Mouse (Mus musculus) CH12.LX (cell line): ENCODE results near the gene Hist1h2ab. TPM values are rescaled to one million over a fixed set of nuclear protein-coding genes. Genes with fewer than 3 reads are reported as not detected.

Experiments
- DNase-seq: peaks from one replicate; pipeline ENCODE4 v3.0.0-alpha.2; 2013; ENCODE audit errors: extremely low read depth
- H3K27ac ChIP-seq: 2 replicates; pipeline ENCODE4 v1.5.1; 2012; ENCODE audit warnings: low read depth, mild to moderate bottlenecking, control low read depth, moderate library complexity; ENCODE audit not compliant: insufficient read depth
- H3K27me3 ChIP-seq: replicated peaks from 2 replicates; pipeline ENCODE3; 2012; ENCODE audit warnings: inconsistent platforms
- H3K36me3 ChIP-seq, 2 experiments: replicated peaks in 1 of 2; 2 replicates each; pipeline versions ENCODE3 to v1.6.1; 2012; ENCODE audit warnings: inconsistent platforms in 1 of 2, low read length in 1 of 2, mild to moderate bottlenecking in 1 of 2, mixed read lengths in 1 of 2, moderate library complexity in 1 of 2; ENCODE audit not compliant: control insufficient read depth in 1 of 2, insufficient read depth in 1 of 2
- H3K4me1 ChIP-seq, 2 experiments: 2 replicates each; pipeline ENCODE4 v1.6.1; 2012; ENCODE audit warnings: inconsistent platforms in 1 of 2, moderate library complexity in 1 of 2; ENCODE audit not compliant: insufficient read depth in 2 of 2, control insufficient read depth in 1 of 2
- H3K4me2 ChIP-seq: 2 replicates; pipeline ENCODE4 v1.6.1; 2012; ENCODE audit warnings: low read depth, mild to moderate bottlenecking, control low read depth; ENCODE audit not compliant: poor library complexity, insufficient read depth, severe bottlenecking
- H3K4me3 ChIP-seq, 3 experiments: fragments of 150-350 bp in 1 of 3; sonication (generic) in 1 of 3; replicated peaks in 1 of 3; 2 replicates each; pipeline versions ENCODE3 to v1.5.1; 2011 to 2012; ENCODE audit warnings: low read depth in 2 of 3, low read length in 2 of 3, mild to moderate bottlenecking in 2 of 3, moderate library complexity in 2 of 3, control low read depth in 1 of 3, improper control_type of control experiment in 1 of 3, inconsistent platforms in 1 of 3, mixed read lengths in 1 of 3; ENCODE audit not compliant: poor library complexity in 1 of 3
- H3K79me2 ChIP-seq: replicated peaks from 2 replicates; pipeline ENCODE4 v1.6.1; 2012; ENCODE audit warnings: mild to moderate bottlenecking, moderate library complexity; ENCODE audit not compliant: control insufficient read depth, poor library complexity, insufficient read depth, severe bottlenecking; ENCODE audit errors: extremely low read depth
- H3K9ac ChIP-seq: 2 replicates; pipeline ENCODE4 v1.6.1; 2012; ENCODE audit warnings: low read depth, mild to moderate bottlenecking, control low read depth, moderate library complexity; ENCODE audit not compliant: insufficient read depth
- H3K9me3 ChIP-seq: replicated peaks from 2 replicates; pipeline ENCODE3; 2012; ENCODE audit warnings: low read length, inconsistent platforms, mixed read lengths
- BHLHE40 ChIP-seq: IDR thresholded peaks from 2 replicates; pipeline ENCODE4 v1.6.1; 2011; ENCODE audit warnings: mild to moderate bottlenecking, low read depth, low read length, improper control_type of control experiment
- CHD1 ChIP-seq: IDR thresholded peaks from 2 replicates; pipeline ENCODE4 v1.6.1; 2012; ENCODE audit warnings: low read depth, low read length, improper control_type of control experiment, inconsistent platforms
- CHD2 ChIP-seq: IDR thresholded peaks from 2 replicates; pipeline ENCODE4 v1.6.1; 2011; ENCODE audit warnings: low read length, improper control_type of control experiment
- CTCF ChIP-seq, 2 experiments: IDR thresholded peaks in 1 of 2; conservative IDR thresholded peaks in 1 of 2; 2 replicates each; pipeline ENCODE4 v1.5.1; 2011 to 2012; ENCODE audit warnings: low read depth in 2 of 2, low read length in 2 of 2, improper control_type of control experiment in 1 of 2, inconsistent platforms in 1 of 2, mild to moderate bottlenecking in 1 of 2, moderate library complexity in 1 of 2
- E2F4 ChIP-seq: IDR thresholded peaks from 2 replicates; pipeline ENCODE4 v1.6.1; 2011; ENCODE audit warnings: low read depth, low read length, improper control_type of control experiment; ENCODE audit not compliant: insufficient replicate concordance
- ELF1 ChIP-seq: IDR thresholded peaks from 2 replicates; pipeline ENCODE4 v1.6.1; 2014; ENCODE audit warnings: low read depth, mild to moderate bottlenecking, inconsistent platforms, low read length, improper control_type of control experiment
- EP300 ChIP-seq: IDR thresholded peaks from 2 replicates; pipeline ENCODE4 v1.6.1; 2011; ENCODE audit warnings: low read length, improper control_type of control experiment
- ETS1 ChIP-seq: conservative IDR thresholded peaks from 2 replicates; pipeline ENCODE4 v1.6.1; 2012; ENCODE audit warnings: low read depth, mild to moderate bottlenecking, inconsistent platforms, low read length, improper control_type of control experiment, moderate library complexity
- GABPA ChIP-seq: IDR thresholded peaks from 2 replicates; pipeline ENCODE4 v1.6.1; 2012; ENCODE audit warnings: low read depth, low read length, improper control_type of control experiment, inconsistent platforms; ENCODE audit not compliant: insufficient replicate concordance
- HCFC1 ChIP-seq: IDR thresholded peaks from 2 replicates; pipeline ENCODE4 v1.6.1; 2012; ENCODE audit warnings: low read depth, mild to moderate bottlenecking, inconsistent platforms, low read length, improper control_type of control experiment
- IRF4 ChIP-seq: IDR thresholded peaks from 2 replicates; pipeline ENCODE4 v1.6.1; 2014; ENCODE audit warnings: low read depth, mild to moderate bottlenecking, inconsistent platforms, low read length, improper control_type of control experiment
- JUN ChIP-seq: IDR thresholded peaks from 2 replicates; pipeline ENCODE4 v1.6.1; 2011; ENCODE audit warnings: low read depth, mild to moderate bottlenecking, low read length, improper control_type of control experiment, moderate library complexity; ENCODE audit not compliant: insufficient read depth
- JUND ChIP-seq: conservative IDR thresholded peaks from 2 replicates; pipeline ENCODE4 v1.6.1; 2011; ENCODE audit warnings: low read depth, low read length, improper control_type of control experiment
- KAT2A ChIP-seq: IDR thresholded peaks from 2 replicates; pipeline ENCODE4 v1.6.1; 2012; ENCODE audit warnings: low read length, improper control_type of control experiment, inconsistent platforms; ENCODE audit not compliant: insufficient replicate concordance
- MAFK ChIP-seq: IDR thresholded peaks from 2 replicates; pipeline ENCODE4 v1.6.1; 2011; ENCODE audit warnings: low read length, improper control_type of control experiment; ENCODE audit not compliant: insufficient replicate concordance
- MAX ChIP-seq: IDR thresholded peaks from 2 replicates; pipeline ENCODE4 v1.6.1; 2011; ENCODE audit warnings: low read length, improper control_type of control experiment
- MAZ ChIP-seq: IDR thresholded peaks from 2 replicates; pipeline ENCODE4 v1.6.1; 2012; ENCODE audit warnings: low read depth, mild to moderate bottlenecking, inconsistent platforms, low read length, improper control_type of control experiment, moderate library complexity
- MEF2A ChIP-seq: IDR thresholded peaks from 2 replicates; pipeline ENCODE4 v1.6.1; 2014; ENCODE audit warnings: low read depth, mild to moderate bottlenecking, inconsistent platforms, low read length, improper control_type of control experiment, borderline replicate concordance
- MXI1 ChIP-seq: IDR thresholded peaks from 2 replicates; pipeline ENCODE4 v1.6.1; 2011; ENCODE audit warnings: mild to moderate bottlenecking, low read depth, low read length, improper control_type of control experiment
- MYC ChIP-seq: IDR thresholded peaks from 2 replicates; pipeline ENCODE4 v1.6.1; 2011; ENCODE audit warnings: low read depth, mild to moderate bottlenecking, improper control_type of control experiment, low read length
- NELFE ChIP-seq: IDR thresholded peaks from 2 replicates; pipeline ENCODE4 v1.6.1; 2011; ENCODE audit warnings: low read depth, low read length, improper control_type of control experiment
- NRF1 ChIP-seq: IDR thresholded peaks from 2 replicates; pipeline ENCODE4 v1.6.1; 2014; ENCODE audit warnings: low read depth, mild to moderate bottlenecking, inconsistent platforms, low read length, improper control_type of control experiment, moderate library complexity
- PAX5 ChIP-seq: IDR thresholded peaks from 2 replicates; pipeline ENCODE4 v1.6.1; 2012; ENCODE audit warnings: low read length, inconsistent platforms, mixed read lengths
- POLR2A ChIP-seq: IDR thresholded peaks from 2 replicates; pipeline ENCODE4 v1.6.1; 2011; ENCODE audit warnings: low read depth, mild to moderate bottlenecking, improper control_type of control experiment, low read length
- POLR2AphosphoS2 ChIP-seq: IDR thresholded peaks from 2 replicates; pipeline ENCODE4 v1.6.1; 2011; ENCODE audit warnings: low read depth, low read length, improper control_type of control experiment
- RAD21 ChIP-seq: IDR thresholded peaks from 2 replicates; pipeline ENCODE4 v1.6.1; 2011; ENCODE audit warnings: low read depth, mild to moderate bottlenecking, low read length, improper control_type of control experiment, moderate library complexity
- RCOR1 ChIP-seq: conservative IDR thresholded peaks from 2 replicates; pipeline ENCODE4 v1.6.1; 2012; ENCODE audit warnings: low read depth, mild to moderate bottlenecking, inconsistent platforms, low read length, improper control_type of control experiment
- SIN3A ChIP-seq: IDR thresholded peaks from 2 replicates; pipeline ENCODE4 v1.6.1; 2012; ENCODE audit warnings: low read length, improper control_type of control experiment, inconsistent platforms
- SMC3 ChIP-seq: IDR thresholded peaks from 2 replicates; pipeline ENCODE4 v1.6.1; 2011; ENCODE audit warnings: low read depth, low read length, improper control_type of control experiment
- TBP ChIP-seq: conservative IDR thresholded peaks from 2 replicates; pipeline ENCODE4 v1.6.1; 2011; ENCODE audit warnings: low read depth, low read length, improper control_type of control experiment
- TCF12 ChIP-seq: IDR thresholded peaks from 2 replicates; pipeline ENCODE4 v1.6.1; 2014; ENCODE audit warnings: low read depth, mild to moderate bottlenecking, inconsistent platforms, low read length, improper control_type of control experiment
- UBTF ChIP-seq: IDR thresholded peaks from 2 replicates; pipeline ENCODE4 v1.6.1; 2012; ENCODE audit warnings: low read depth, mild to moderate bottlenecking, inconsistent platforms, low read length, improper control_type of control experiment, moderate library complexity
- USF1 ChIP-seq: IDR thresholded peaks from 2 replicates; pipeline ENCODE4 v1.6.1; 2014; ENCODE audit warnings: low read depth, mild to moderate bottlenecking, inconsistent platforms, low read length, improper control_type of control experiment
- USF2 ChIP-seq: conservative IDR thresholded peaks from 2 replicates; pipeline ENCODE4 v1.6.1; 2011; ENCODE audit warnings: low read depth, low read length, improper control_type of control experiment
- ZC3H11A ChIP-seq: IDR thresholded peaks from 2 replicates; pipeline ENCODE4 v1.6.1; 2012; ENCODE audit warnings: low read depth, mild to moderate bottlenecking, inconsistent platforms, low read length, improper control_type of control experiment
- ZKSCAN1 ChIP-seq: IDR thresholded peaks from 2 replicates; pipeline ENCODE4 v1.6.1; 2012; ENCODE audit warnings: low read depth, inconsistent platforms, low read length, improper control_type of control experiment, borderline replicate concordance
- ZMIZ1 ChIP-seq: IDR thresholded peaks from 2 replicates; pipeline ENCODE4 v1.6.1; 2012; ENCODE audit warnings: low read depth, mild to moderate bottlenecking, inconsistent platforms, low read length, improper control_type of control experiment
- dilution Hi-C: fragments of 300-500 bp; cut with MboI; formaldehyde crosslinking; loops from 2 replicates; pipeline ENCODE4 v1.14.3; 2020; ENCODE audit warnings: low sequenced_read_pairs; ENCODE audit not compliant: extremely low pct_unique_long_range_greater_than_20kb, extremely low pct_ligation_motif_present
- in situ Hi-C: fragments of 300-500 bp; cut with MboI; formaldehyde crosslinking; loops from 3 replicates; pipeline ENCODE4 v1.14.3; 2019; ENCODE audit warnings: low sequenced_read_pairs, low pct_ligation_motif_present, low pct_unique_long_range_greater_than_20kb, mixed read lengths
- polyA plus RNA-seq: library from polyadenylated mRNA; unstranded; fragments of >175 nt; gene quantifications from 2 replicates; pipeline ENCODE4 v1.2.1, GENCODE M21; 2012; ENCODE audit warnings: low read depth; ENCODE audit not compliant: insufficient read length
- total RNA-seq, 2 experiments: library from RNA; depleted of rRNA; stranded (reverse); fragments of 300-350 nt in 1 of 2; fragments of >200 nt in 1 of 2; gene quantifications; 2 replicates each; pipeline ENCODE4 v1.2.3; 2012 to 2014

Gene Hist1h2ab
- total and polyA plus RNA-seq, 3 experiments = 2.9 to 2,243 (median 32.6) TPM

- peaks cover 3 to 29% of the 10 kb centered on the region in 2 experiments; a peak in 3 of 4 replicates for H3K4me1 ChIP-seq
- H3K9me3 ChIP-seq = no peaks in the 10 kb centered on the region
- H3K4me3 ChIP-seq = peak overlapping the region; percentile 54 to 74 (median 54)
- dilution Hi-C loops (no loop called here), in situ Hi-C loops (loop anchor here (5.0 kb wide), 1 partner anchor 37 kb away; no protein-coding TSS in a partner anchor)
- no peaks in the 10 kb centered on the region for H3K36me3 ChIP-seq
- peak overlapping the region; percentile 100 for H3K9ac ChIP-seq
- H3K4me2 ChIP-seq = 0 out of 2 replicates have a peak overlapping the region, but pooled peaks have one; percentile 84
- no peaks in the 10 kb centered on the region for H3K79me2 ChIP-seq
- peak overlapping the region; percentile 95 for H3K27ac ChIP-seq
- H3K27me3 ChIP-seq = no peaks in the 10 kb centered on the region
- DNase-seq = peak; percentile 96
- TF ChIP-seq ETS1 (no peak; the same call in none of the 2 replicates), ZKSCAN1 (no peak), CHD1 (no peak; the same call in 1 of the 2 replicates), E2F4 (peak; percentile 93; the same call in 1 of the 2 replicates), TCF12 (peak; percentile 44; the same call in 1 of the 2 replicates), MAFK (no peak), MXI1 (peak; percentile 84), NELFE (peak; percentile 90), POLR2AphosphoS2 (peak; percentile 99), ELF1 (peak; percentile 80), CHD2 (peak; percentile 95), SIN3A (no peak; the same call in none of the 2 replicates), MEF2A (0 out of 2 replicates have a peak, but pooled peaks have one; percentile 61), MAX (no peak; the same call in 1 of the 2 replicates), EP300 (no peak), NRF1 (peak; percentile 50), TBP (no peak), POLR2A (peak; percentile 95), MYC (peak; percentile 56; the same call in 1 of the 2 replicates), GABPA (no peak), BHLHE40 (peak; percentile 52; the same call in 1 of the 2 replicates), SMC3 (peak; percentile 38), KAT2A (peak; percentile 66; the same call in 1 of the 2 replicates), USF2 (peak; percentile 65), PAX5 (no peak), USF1 (no peak; the same call in 1 of the 2 replicates), IRF4 (peak; percentile 71; the same call in 1 of the 2 replicates), HCFC1 (peak; percentile 69), UBTF (peak; percentile 99), ZC3H11A (no peak), JUN (no peak), RAD21 (no peak), ZMIZ1 (peak; percentile 99), RCOR1 (peak; percentile 93), CTCF (conservative IDR thresholded peaks at IDR 0.05 in 1 of 2, IDR thresholded peaks at IDR 0.05 in 1 of 2; ENCODE audit: low read depth in 2 of 2, low read length in 2 of 2) (no peak), MAZ (peak; percentile 65), JUND (no peak)
Observed at GRCm38 (mm10) chr13:23739069-23739921, 11.6 kb upstream of the Hist1h2ab start.
